Mouse (Mus musculus) left cerebral cortex, postnatal 25 days (tissue): ENCODE measurements around the gene Olah. TPM values are rescaled to one million over a fixed set of nuclear protein-coding genes. Genes with fewer than 3 reads are reported as not detected.

Experiments used
- DNase-seq, 2 experiments: peaks; one replicate each; pipeline ENCODE4 v3.0.0; 2022; ENCODE audit warnings: low spot score in 2 of 2, mixed read lengths in 1 of 2
- intact Hi-C: fragments of 180-260 bp; cut with DNase I; formaldehyde crosslinking; loops from one replicate; pipeline ENCODE4 v1.15.1; 2025
- total RNA-seq, 2 experiments: library from RNA; stranded (reverse); gene quantifications; 2 replicates each; pipeline ENCODE4 v1.2.3; 2021

Gene Olah
- total RNA-seq, 2 experiments from 2014 or later, result 0.18 TPM; not detected in 1

DNA sequence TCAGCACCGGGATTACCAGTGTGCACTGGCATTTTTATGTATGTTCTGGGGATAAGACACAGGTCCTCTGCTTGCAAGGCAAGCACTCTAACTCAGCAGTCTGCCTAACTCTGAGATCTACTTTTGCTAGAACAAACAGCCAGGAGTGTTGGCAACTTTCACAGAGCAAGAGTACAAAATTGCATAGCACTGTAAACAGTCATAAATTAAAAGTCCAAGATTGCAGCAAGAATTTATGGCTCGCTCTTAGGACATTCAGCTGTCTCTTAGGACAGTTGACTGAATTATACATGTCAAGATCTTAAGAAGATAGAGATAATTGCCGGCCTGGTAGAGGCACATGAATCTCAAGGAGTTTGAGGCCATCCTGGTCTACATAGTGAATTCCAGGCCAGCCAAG is 40.7 kb downstream of the Olah start:
- intact Hi-C loops, result loop anchor here (10.0 kb wide), 1 partner anchor 408 kb away; no protein-coding TSS in a partner anchor
- DNase-seq, result no peak

GRCm38 (mm10) chr2:3355793-3356192 is 41.2 kb downstream of the Olah start:
- intact Hi-C loops, result loop anchor here (10.0 kb wide), 1 partner anchor 409 kb away; no protein-coding TSS in a partner anchor
- DNase-seq, result no peak

GRCm38 (mm10) chr2:3353160-3353559 is 43.9 kb downstream of the Olah start:
- DNase-seq, result no peak
- intact Hi-C loops, result loop anchor here (10.0 kb wide), 1 partner anchor 412 kb away; no protein-coding TSS in a partner anchor

DNA sequence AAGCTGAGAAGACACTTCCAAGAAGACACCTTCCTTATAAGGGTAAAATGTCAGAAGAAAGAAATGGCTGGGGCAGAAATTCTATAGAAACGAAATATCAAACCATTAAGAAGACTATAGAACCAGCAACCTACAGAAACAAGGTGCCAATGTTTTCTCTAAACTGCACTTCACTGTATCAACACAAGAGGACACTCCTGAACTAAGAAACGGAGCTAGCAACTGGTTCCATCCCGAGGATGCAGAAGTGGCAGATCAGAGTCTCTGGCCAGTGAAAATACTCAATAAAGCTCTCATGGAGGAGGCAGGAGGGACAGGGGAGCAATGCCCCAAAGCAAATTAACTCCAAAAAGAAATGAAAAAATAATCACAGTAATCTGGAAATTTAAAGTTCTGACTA is 48.1 kb downstream of the Olah start:
- peak; percentile 37 to 63 for DNase-seq
- intact Hi-C loops, result loop anchor here (2.0 to 10.0 kb wide), 3 partner anchors 66 to 1516 kb away; no protein-coding TSS in a partner anchor

DNA sequence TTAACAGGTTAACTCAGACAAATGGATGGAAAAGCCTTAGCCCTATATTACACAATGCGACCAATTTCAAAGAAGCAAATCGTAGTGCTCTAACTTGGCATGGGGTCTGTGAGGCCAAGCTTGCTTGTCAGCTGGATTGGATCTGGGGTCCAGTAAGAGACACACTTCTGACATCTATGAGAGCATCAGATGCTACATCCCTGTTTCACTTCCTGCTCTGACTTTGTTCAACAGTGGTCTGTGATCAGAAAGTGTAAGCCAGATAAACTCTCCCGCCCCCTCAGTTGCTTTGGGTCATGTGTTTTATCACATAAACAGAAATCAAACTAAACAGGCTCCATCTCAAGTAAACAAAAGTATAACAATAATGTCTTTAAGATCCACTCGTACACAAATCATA is 48.6 kb downstream of the Olah start:
- no peak for DNase-seq
- intact Hi-C loops, result loop anchor here (2.0 to 10.0 kb wide), 3 partner anchors 66 to 1516 kb away; no protein-coding TSS in a partner anchor

DNA sequence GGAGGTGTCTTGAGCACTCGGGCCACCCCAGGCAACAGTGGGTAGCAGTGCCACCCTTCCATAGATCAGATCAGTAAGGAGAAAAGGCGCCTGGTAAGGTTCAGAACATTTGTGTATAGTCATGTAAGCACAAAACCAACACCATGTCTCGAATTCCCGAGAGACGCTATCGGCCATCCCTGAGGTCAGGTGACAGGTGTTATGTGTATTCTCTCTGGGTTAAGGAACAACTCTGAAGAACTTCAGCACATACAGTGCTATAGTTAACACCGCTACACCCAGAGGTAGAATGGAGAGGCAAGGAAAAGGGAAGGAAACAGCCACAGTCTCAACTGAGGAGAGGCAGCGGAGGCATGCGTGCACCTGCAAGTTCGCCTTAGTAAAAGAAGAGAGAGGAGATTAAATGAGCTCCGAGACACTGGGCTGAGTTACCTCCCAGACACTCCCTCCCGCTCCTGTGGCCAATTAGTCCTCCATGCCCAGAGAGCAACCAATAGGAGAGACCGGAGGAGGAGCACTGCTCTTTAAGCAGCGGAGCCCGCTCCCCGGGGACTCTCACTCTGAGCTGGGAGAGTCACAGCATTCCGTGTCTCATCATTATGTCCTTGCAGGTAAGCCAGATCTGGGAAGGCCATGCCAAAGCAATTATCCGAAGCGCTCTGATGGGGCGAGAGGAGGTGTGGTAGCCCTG is 61.3 kb downstream of the Olah start, which contains the start of gene Acbd7:
TSS of gene Acbd7 (plus strand) at position 558 of the 691 bp plus-strand sequence.
- peak; percentile 51 to 82 for DNase-seq
- intact Hi-C loops, result no loop called here

DNA sequence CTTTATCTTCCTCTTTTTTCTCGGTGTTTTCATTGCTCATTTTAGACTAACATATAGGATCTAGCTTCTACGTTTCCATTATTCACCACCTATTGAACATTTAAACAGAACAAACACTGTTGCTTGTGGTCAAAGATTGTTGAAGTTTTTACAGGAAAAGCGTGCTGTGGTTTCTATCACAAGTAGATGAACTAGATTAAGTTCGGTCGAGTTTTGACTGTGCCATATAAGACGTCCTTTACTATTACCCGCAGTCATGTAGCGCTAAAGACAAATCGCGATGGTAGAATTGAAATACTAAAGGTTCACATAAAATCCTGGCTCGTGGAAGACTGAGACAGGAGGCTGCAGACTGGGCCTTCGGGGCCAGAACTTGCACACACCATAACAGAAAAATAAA is 63.2 kb downstream of the Olah start:
- intact Hi-C loops, result loop anchor here (2.0 to 5.0 kb wide), 2 partner anchors 141 to 161 kb away; partner anchors contain the start of gene Suv39h2
- no peak for DNase-seq

GRCm38 (mm10) chr2:3332484-3333242 is 64.3 kb downstream of the Olah start, which contains the start of gene Rpp38:
Gene Rpp38 (minus strand): TSS chr2:3332643.
- DNase-seq, result peak; percentile 100
- intact Hi-C loops, result loop anchor here (1.0 to 5.0 kb wide), 4 partner anchors 48 to 214 kb away; partner anchors contain the start of genes Nmt2 and Suv39h2

GRCm38 (mm10) chr2:3332056-3332455 is 65.0 kb downstream of the Olah start:
- DNase-seq, result no peak
- intact Hi-C loops, result loop anchor here (1.0 to 5.0 kb wide), 4 partner anchors 48 to 214 kb away; partner anchors contain the start of genes Nmt2 and Suv39h2

DNA sequence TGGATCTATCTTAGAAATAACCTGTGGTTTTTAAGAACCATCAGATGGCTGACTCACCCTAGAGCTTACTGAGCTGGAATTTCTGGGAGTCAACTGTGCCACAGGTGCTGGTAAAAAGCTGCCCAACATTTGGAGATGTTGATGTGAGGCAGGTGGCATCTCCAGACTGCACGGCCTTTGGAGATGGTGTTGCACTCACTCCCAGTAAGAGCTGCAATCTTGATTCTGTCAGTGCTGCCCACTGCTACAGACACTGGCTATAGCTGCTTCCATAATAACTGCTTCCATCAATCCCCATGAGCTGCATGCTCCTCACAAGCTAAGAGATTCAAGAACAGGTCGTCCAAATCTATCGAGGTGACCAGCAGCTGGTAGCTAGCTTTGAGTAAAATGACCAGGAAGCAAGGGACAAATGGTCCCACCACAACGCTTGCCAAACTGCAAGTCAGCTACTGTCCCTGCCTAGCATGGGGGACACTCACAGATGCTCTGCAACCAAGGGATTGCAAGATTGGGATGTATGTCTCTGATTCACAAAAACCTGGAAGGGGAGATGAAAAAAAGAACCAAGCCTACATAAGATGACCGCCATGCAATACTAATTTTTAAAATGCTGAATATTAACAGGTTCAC is 65.8 kb downstream of the Olah start:
- peak in 1 of 2 experiments; percentile 14 for DNase-seq
- intact Hi-C loops, result loop anchor here (5.0 kb wide), 1 partner anchor 159 kb away; no protein-coding TSS in a partner anchor

- intact Hi-C loops, result no loop called here
- DNase-seq, result peak in 1 of 2 experiments; percentile 24
These were observed 69.7 kb downstream of the Olah start for GRCm38 (mm10) chr2:3327351-3327750.

DNA sequence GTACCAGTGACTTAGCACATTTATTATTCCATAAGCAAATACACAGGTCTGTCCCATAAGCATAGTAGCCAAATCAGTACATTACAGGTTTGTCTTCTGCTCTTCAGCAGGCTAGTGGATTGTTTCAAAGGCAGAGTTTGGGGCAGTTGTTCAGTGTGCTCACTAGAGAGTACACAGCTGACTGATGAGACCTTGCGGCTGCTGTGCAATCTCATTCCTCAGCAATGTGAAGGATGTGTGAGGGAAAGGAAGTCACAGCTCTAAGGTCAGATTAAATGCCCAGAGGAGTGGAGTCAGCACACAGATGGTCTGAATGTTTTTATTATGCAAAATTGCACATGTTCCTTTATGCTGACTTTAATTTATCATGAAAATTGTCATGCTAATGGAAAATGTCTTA is 70.5 kb downstream of the Olah start:
- intact Hi-C loops, result no loop called here
- DNase-seq, result no peak

DNA sequence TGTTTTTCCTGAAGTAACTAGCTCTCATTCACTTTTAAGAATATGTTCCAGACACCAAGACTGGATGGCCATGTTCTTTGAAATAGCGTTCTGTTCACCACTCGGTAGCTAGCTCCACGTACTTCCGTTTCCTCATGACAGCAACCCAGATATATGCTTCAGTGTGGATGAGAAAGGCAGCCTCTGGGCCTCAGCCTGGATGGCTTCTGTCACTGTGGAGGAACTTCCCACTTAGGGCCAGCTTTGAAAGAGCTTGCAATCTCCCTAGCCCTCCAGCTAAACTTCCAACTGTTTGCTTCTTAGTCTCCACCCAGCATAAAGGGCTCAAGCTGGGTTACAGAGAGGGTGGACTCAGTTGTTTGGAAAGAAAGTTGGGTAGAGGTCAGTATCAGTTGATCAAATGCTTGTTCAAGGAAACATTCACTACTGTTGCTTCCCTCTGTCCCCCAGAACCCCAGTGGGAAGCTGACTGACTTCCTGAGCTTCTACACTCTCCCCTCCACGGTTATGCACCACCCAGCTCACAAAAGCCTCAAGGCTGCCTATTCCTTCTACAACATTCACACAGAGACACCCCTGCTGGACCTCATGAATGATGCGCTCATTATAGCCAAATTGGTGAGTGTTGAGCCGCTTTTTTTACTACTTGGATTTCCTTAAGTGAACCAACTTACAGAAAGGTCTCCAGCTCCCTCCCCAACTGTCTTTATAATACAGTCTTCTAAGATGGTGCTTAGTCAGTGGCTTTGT is 72.5 kb downstream of the Olah start:
- intact Hi-C loops, result no loop called here
- no peak for DNase-seq

GRCm38 (mm10) chr2:3323132-3323531 is 73.9 kb downstream of the Olah start:
- intact Hi-C loops, result no loop called here
- no peak for DNase-seq

DNA sequence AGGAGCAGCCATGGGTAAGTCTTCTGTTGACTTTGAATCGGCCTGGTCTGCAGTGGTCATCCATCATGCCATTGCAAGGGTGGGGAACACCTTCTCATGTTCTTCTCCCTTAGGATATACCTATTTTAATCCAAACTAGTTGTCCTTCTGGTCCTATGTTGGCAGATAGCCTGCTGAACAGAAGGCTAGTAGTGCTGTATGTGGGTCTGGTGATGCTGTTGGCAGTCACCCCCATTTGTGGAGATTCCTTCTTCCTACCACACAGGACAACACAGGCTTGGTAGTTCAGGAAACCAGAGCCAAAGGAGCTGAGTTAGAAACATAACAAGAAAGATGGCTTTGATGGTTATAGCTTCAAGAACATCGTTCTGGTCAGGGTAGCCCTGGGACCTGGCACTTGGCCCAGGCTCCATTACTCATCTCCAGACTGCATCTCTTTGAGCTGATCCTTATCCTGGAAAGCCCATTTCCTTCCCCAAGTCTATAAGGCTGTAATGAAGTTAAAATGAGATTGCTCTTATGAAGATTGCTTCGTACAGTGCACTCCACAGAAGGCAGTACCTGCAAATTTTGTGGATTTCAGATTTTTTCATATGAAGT is 91.5 kb downstream of the Olah start:
- intact Hi-C loops, result no loop called here
- DNase-seq, result peak in 1 of 2 experiments; percentile 61

- intact Hi-C loops, result no loop called here
- no peak for DNase-seq
These were observed 101.2 kb downstream of the Olah start for GRCm38 (mm10) chr2:3295826-3296225.

GRCm38 (mm10) chr2:3292170-3292569 is 104.8 kb downstream of the Olah start:
- DNase-seq, result no peak
- intact Hi-C loops, result no loop called here
